Mouse (Mus musculus): ENCODE measurements around the gene Ttll9. TPM values are rescaled to one million over a fixed set of nuclear protein-coding genes. Genes with fewer than 3 reads are reported as not detected.
A peak's percentile ranks its signal among the peaks of the same experiment; 100 is the strongest.

Gene Ttll9
- polyA plus RNA-seq, 1 experiment from 2014 or later: 9.2 TPM

GRCm38 (mm10) chr2:153032083-153032842 is 70.0 kb downstream of the Ttll9 start:
- peak overlapping the region; percentile 61 for H3K4me3 ChIP-seq (ENCODE audit: low read depth, low read length)
- H3K27me3 ChIP-seq (ENCODE audit: control insufficient read depth, insufficient read depth, low read depth, low read length): no peaks in the 10 kb centered on the region
- H3K4me1 ChIP-seq (ENCODE audit: control insufficient read depth, insufficient read depth, low read length): peaks cover 42% of the 10 kb centered on the region
- peak overlapping the region; percentile 89 for H3K9ac ChIP-seq (ENCODE audit: low read depth, low read length)
- no peaks in the 10 kb centered on the region for H3K36me3 ChIP-seq (ENCODE audit: control insufficient read depth, insufficient read depth, low read length)
- H3K27ac ChIP-seq (ENCODE audit: low read length): peak overlapping the region; percentile 94
- H3K4me2 ChIP-seq (ENCODE audit: low read length): peak overlapping the region; percentile 95
- H3K9me3 ChIP-seq (replicated peaks; ENCODE audit: control insufficient read depth, low read length, poor library complexity, severe bottlenecking): no peaks in the 10 kb centered on the region
- peak; percentile 74 for ATAC-seq
- WGBS: 1% methylated on average over 42 of the region's 58 CpGs

- H3K9ac ChIP-seq (ENCODE audit: low read depth, low read length): peak overlapping the region; percentile 89
- 11% methylated on average over 4 of the region's 4 CpGs for WGBS
- no peaks in the 10 kb centered on the region for H3K9me3 ChIP-seq (replicated peaks; ENCODE audit: control insufficient read depth, low read length, poor library complexity, severe bottlenecking)
- peak overlapping the region; percentile 61 for H3K4me3 ChIP-seq (ENCODE audit: low read depth, low read length)
- no peak overlapping the region for H3K27ac ChIP-seq (ENCODE audit: low read length)
- H3K27me3 ChIP-seq (ENCODE audit: control insufficient read depth, insufficient read depth, low read depth, low read length): no peaks in the 10 kb centered on the region
- H3K36me3 ChIP-seq (ENCODE audit: control insufficient read depth, insufficient read depth, low read length): no peaks in the 10 kb centered on the region
- ATAC-seq: no peak
- peak overlapping the region; percentile 95 for H3K4me2 ChIP-seq (ENCODE audit: low read length)
- peaks cover 43% of the 10 kb centered on the region for H3K4me1 ChIP-seq (ENCODE audit: control insufficient read depth, insufficient read depth, low read length)
Measured at GRCm38 (mm10) chr2:153032973-153033372, 70.7 kb downstream of the Ttll9 start.

- Histone ChIP-seq H3K4me1 (ENCODE audit: control insufficient read depth, insufficient read depth, low read length) (peaks cover 43% of the 10 kb centered on the region), H3K4me3 (ENCODE audit: low read depth, low read length) (peak overlapping the region; percentile 61), H3K4me2 (ENCODE audit: low read length) (peak overlapping the region; percentile 95), H3K9me3 (replicated peaks; ENCODE audit: control insufficient read depth, low read length, poor library complexity, severe bottlenecking) (no peaks in the 10 kb centered on the region), H3K9ac (ENCODE audit: low read depth, low read length) (peak overlapping the region; percentile 18; the same call in 1 of the 2 replicates), H3K27me3 (ENCODE audit: control insufficient read depth, insufficient read depth, low read depth, low read length) (no peaks in the 10 kb centered on the region), H3K36me3 (ENCODE audit: control insufficient read depth, insufficient read depth, low read length) (no peaks in the 10 kb centered on the region), H3K27ac (ENCODE audit: low read length) (no peak overlapping the region)
- ATAC-seq: no peak
- 61% methylated on average over 5 of the region's 5 CpGs for WGBS
Measured at GRCm38 (mm10) chr2:153033545-153034230, 71.4 kb downstream of the Ttll9 start.

- peaks cover 35% of the 10 kb centered on the region for H3K4me1 ChIP-seq (ENCODE audit: control insufficient read depth, insufficient read depth, low read length)
Measured at GRCm38 (mm10) chr2:153036690-153037089, 74.4 kb downstream of the Ttll9 start.

GRCm38 (mm10) chr2:153043886-153044285 is 81.6 kb downstream of the Ttll9 start:
- Histone ChIP-seq H3K9ac (ENCODE audit: low read depth, low read length) (no peak overlapping the region), H3K9me3 (replicated peaks; ENCODE audit: control insufficient read depth, low read length, poor library complexity, severe bottlenecking) (no peaks in the 10 kb centered on the region), H3K4me3 (ENCODE audit: low read depth, low read length) (no peak overlapping the region), H3K36me3 (ENCODE audit: control insufficient read depth, insufficient read depth, low read length) (no peaks in the 10 kb centered on the region), H3K27me3 (ENCODE audit: control insufficient read depth, insufficient read depth, low read depth, low read length) (no peaks in the 10 kb centered on the region), H3K4me1 (ENCODE audit: control insufficient read depth, insufficient read depth, low read length) (peaks cover under 1% of the 10 kb centered on the region), H3K27ac (ENCODE audit: low read length) (no peak overlapping the region), H3K4me2 (ENCODE audit: low read length) (no peak overlapping the region)
- 65% methylated on average over 3 of the region's 3 CpGs for WGBS
- no peak for ATAC-seq

More at GRCm38 (mm10) chr2:153036690-153037089, 74.4 kb downstream of the Ttll9 start:
- H3K9ac ChIP-seq (ENCODE audit: low read depth, low read length): no peak overlapping the region
- no peak for ATAC-seq
- no peaks in the 10 kb centered on the region for H3K9me3 ChIP-seq (replicated peaks; ENCODE audit: control insufficient read depth, low read length, poor library complexity, severe bottlenecking)
- H3K4me3 ChIP-seq (ENCODE audit: low read depth, low read length): no peak overlapping the region
- H3K36me3 ChIP-seq (ENCODE audit: control insufficient read depth, insufficient read depth, low read length): no peaks in the 10 kb centered on the region
- WGBS: 8% methylated on average over 2 of the region's 2 CpGs
- no peaks in the 10 kb centered on the region for H3K27me3 ChIP-seq (ENCODE audit: control insufficient read depth, insufficient read depth, low read depth, low read length)
- 0 out of 2 replicates have a peak overlapping the region, but pooled peaks have one; percentile 1 for H3K4me2 ChIP-seq (ENCODE audit: low read length)
- H3K27ac ChIP-seq (ENCODE audit: low read length): no peak overlapping the region

GRCm38 (mm10) chr2:153045884-153046299 is 83.6 kb downstream of the Ttll9 start:
- WGBS: 31% methylated on average over 8 of the region's 8 CpGs
- ATAC-seq: 0 out of 2 replicates have a peak, but pooled peaks have one; percentile 46
- Histone ChIP-seq H3K27ac (ENCODE audit: low read length) (no peak overlapping the region), H3K4me1 (ENCODE audit: control insufficient read depth, insufficient read depth, low read length) (peaks cover 8% of the 10 kb centered on the region), H3K4me2 (ENCODE audit: low read length) (no peak overlapping the region), H3K27me3 (ENCODE audit: control insufficient read depth, insufficient read depth, low read depth, low read length) (no peaks in the 10 kb centered on the region), H3K9ac (ENCODE audit: low read depth, low read length) (no peak overlapping the region), H3K4me3 (ENCODE audit: low read depth, low read length) (no peak overlapping the region), H3K36me3 (ENCODE audit: control insufficient read depth, insufficient read depth, low read length) (no peaks in the 10 kb centered on the region), H3K9me3 (replicated peaks; ENCODE audit: control insufficient read depth, low read length, poor library complexity, severe bottlenecking) (no peaks in the 10 kb centered on the region)

GRCm38 (mm10) chr2:153047828-153048465 is 85.7 kb downstream of the Ttll9 start:
- ATAC-seq: no peak
- Histone ChIP-seq H3K4me1 (ENCODE audit: control insufficient read depth, insufficient read depth, low read length) (peaks cover 8% of the 10 kb centered on the region), H3K4me2 (ENCODE audit: low read length) (no peak overlapping the region), H3K36me3 (ENCODE audit: control insufficient read depth, insufficient read depth, low read length) (no peaks in the 10 kb centered on the region), H3K9ac (ENCODE audit: low read depth, low read length) (no peak overlapping the region), H3K27me3 (ENCODE audit: control insufficient read depth, insufficient read depth, low read depth, low read length) (0 out of 2 replicates have a peak, but pooled peaks cover 3% of the 10 kb centered on the region), H3K27ac (ENCODE audit: low read length) (no peak overlapping the region), H3K4me3 (ENCODE audit: low read depth, low read length) (no peak overlapping the region), H3K9me3 (replicated peaks; ENCODE audit: control insufficient read depth, low read length, poor library complexity, severe bottlenecking) (no peaks in the 10 kb centered on the region)
- WGBS: 48% methylated on average over 17 of the region's 17 CpGs

GRCm38 (mm10) chr2:153049288-153049996 is 87.2 kb downstream of the Ttll9 start:
- Histone ChIP-seq H3K4me1 (ENCODE audit: control insufficient read depth, insufficient read depth, low read length) (peaks cover 8% of the 10 kb centered on the region), H3K9me3 (replicated peaks; ENCODE audit: control insufficient read depth, low read length, poor library complexity, severe bottlenecking) (no peaks in the 10 kb centered on the region), H3K9ac (ENCODE audit: low read depth, low read length) (peak overlapping the region; percentile 39), H3K27me3 (ENCODE audit: control insufficient read depth, insufficient read depth, low read depth, low read length) (0 out of 2 replicates have a peak, but pooled peaks cover 3% of the 10 kb centered on the region), H3K4me2 (ENCODE audit: low read length) (no peak overlapping the region), H3K27ac (ENCODE audit: low read length) (peak overlapping the region; percentile 74), H3K4me3 (ENCODE audit: low read depth, low read length) (no peak overlapping the region), H3K36me3 (ENCODE audit: control insufficient read depth, insufficient read depth, low read length) (peaks cover 5% of the 10 kb centered on the region; the same call in 1 of the 2 replicates)
- 41% methylated on average over 9 of the region's 9 CpGs for WGBS
- peak; percentile 66; the same call in 1 of the 2 replicates for ATAC-seq

All from midbrain, embryonic 16.5 days (tissue).